Mouse (Mus musculus): ENCODE results near the gene Mapt. TPM values are rescaled to one million over a fixed set of nuclear protein-coding genes. Genes with fewer than 3 reads are reported as not detected.
"Not testable (repeated sequence)": the region's sequence is repeated elsewhere in the genome, so short reads cannot be mapped to it uniquely, and the experiment has no call there.

Mapt gene
- total RNA-seq (2021): 100 to 1,000 TPM; 128 to 208 TPM
- long read RNA-seq, experiment 1, full-length matches to known transcripts: 3 of 33 reads
- long read RNA-seq, experiment 1, partial matches to known transcripts: 5 of 33 reads
- long read RNA-seq, experiment 1, other reads (novel, unspliced or antisense): 25 of 33 reads
- long read RNA-seq, experiment 2, full-length matches to known transcripts: 49 of 149 reads
- long read RNA-seq, experiment 2, partial matches to known transcripts: 27 of 149 reads
- long read RNA-seq, experiment 2, other reads (novel, unspliced or antisense): 73 of 149 reads

DNA sequence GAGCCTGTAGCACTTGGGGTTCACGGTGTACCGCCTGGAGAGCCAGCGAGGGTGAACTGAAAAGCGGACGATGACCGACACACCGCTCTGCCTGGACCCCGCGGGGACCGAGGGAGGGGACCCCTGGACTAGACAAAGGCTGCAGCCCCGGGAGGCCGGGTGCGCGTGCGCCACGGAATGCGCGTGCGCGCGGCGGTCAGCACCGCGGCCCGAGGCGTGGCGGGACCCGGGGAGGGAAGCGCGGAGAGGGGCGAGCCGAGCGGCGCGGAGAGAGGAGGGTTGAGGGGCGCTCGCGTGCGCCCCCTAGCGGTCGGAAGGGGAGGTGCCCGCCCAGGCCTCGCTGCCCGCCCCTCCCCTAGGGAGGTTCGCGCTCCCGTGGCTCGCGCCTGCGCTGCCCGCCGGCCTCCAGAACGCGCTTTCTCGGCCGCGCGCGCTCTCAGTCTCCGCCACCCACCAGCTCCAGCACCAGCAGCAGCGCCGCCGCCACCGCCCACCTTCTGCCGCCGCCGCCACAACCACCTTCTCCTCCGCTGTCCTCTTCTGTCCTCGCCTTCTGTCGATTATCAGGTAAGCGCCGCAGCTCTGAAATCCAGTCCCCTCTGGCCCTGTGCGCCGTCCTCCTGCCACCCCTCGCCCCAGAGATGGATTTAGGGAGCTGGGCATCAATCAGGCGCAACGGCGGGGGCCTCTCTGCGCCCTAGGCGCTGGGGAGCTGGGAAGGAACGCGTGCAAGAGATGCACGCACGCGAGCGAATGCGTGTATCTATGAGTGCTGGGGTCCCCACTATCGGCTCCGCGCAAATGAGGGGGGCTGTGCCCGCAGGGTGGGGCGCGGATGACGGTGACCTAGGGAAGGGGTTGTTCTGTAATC lies at the start of gene Mapt:
TSS of gene Mapt (plus strand) at position 350 of the 871 bp plus-strand sequence.
- DNase-seq (ENCODE audit: low spot score in 2 of 2): peak; percentile 91 to 94

GRCm38 (mm10) chr11:104182141-104182540 lies 49.0 kb upstream of the Mapt start:
- no peak for DNase-seq (ENCODE audit: low spot score in 2 of 2)

- no peak for DNase-seq (ENCODE audit: low spot score in 2 of 2)
Observed at GRCm38 (mm10) chr11:104186135-104186836, 44.9 kb upstream of the Mapt start, which contains the start of gene Sppl2c. Gene Sppl2c, plus strand, starts transcription at chr11:104186327.

- no peak for DNase-seq (ENCODE audit: low spot score in 2 of 2)
Observed at GRCm38 (mm10) chr11:104186837-104187150, 44.4 kb upstream of the Mapt start.

- DNase-seq (ENCODE audit: low spot score in 2 of 2): no peak
Observed at GRCm38 (mm10) chr11:104187766-104188165, 43.4 kb upstream of the Mapt start.

DNA sequence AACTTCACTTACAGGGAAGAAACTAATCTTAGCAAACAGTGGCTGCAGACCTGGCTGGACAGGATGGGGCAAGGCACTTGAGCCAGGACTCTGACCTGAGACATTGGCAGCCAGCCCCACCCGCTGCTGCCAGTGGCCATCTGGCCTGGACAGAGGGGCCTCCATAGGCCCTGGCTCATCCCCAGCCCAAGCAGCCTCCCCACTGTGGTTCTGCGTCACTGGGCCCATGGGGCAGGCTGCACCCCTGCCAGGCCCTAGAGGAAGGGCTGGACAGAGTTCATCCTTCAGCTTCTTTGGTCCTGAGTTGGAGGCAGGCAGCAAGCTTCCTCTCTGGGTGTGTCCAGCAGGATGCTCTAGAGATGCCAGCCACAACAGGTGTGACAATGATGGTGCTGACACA lies 41.2 kb upstream of the Mapt start:
- DNase-seq (ENCODE audit: low spot score in 2 of 2): no peak

DNA sequence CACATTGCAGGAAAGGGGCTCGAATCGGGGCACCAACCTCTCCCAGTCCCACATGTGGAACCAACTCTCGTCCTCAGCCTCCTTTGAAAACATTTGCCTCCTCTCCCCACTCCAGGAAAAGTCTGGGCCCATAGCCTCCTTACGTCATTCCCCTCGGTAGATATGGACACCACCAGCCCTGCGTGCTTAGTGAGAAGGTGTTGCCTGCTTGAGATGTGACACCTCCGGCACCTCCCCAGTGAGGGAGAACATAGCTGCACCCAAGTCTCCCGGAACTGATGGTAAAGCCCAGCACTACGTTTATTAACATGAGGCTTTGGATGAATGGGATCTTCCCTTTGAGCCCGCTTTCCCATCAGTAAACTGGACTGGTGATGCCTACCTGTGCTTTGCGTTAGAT lies 35.8 kb upstream of the Mapt start:
- no peak for DNase-seq (ENCODE audit: low spot score in 2 of 2)

GRCm38 (mm10) chr11:104195791-104196190 lies 35.4 kb upstream of the Mapt start:
- peak; percentile 75 to 81 for DNase-seq (ENCODE audit: low spot score in 2 of 2)

DNA sequence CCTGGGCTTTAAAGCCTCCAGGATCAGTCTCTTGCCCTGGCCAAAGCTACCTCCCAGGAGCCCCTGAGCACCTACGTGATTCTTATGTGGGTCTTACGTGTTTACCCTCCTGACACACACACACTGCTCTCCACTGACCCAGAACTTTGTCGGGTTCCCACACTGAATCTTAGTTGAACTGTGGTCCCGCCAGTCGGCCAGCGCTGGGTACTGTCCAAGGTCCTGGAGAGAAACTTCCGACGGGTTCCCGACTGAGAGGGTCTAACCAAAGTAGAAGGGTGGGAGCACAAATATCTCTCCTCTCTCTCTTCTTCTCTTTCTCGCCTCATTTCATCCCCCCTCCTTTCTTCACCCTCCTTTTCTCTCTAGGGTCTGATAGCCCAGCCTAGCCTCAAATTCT lies 33.3 kb upstream of the Mapt start:
- peak; percentile 16 to 27 for DNase-seq (ENCODE audit: low spot score in 2 of 2)

DNA sequence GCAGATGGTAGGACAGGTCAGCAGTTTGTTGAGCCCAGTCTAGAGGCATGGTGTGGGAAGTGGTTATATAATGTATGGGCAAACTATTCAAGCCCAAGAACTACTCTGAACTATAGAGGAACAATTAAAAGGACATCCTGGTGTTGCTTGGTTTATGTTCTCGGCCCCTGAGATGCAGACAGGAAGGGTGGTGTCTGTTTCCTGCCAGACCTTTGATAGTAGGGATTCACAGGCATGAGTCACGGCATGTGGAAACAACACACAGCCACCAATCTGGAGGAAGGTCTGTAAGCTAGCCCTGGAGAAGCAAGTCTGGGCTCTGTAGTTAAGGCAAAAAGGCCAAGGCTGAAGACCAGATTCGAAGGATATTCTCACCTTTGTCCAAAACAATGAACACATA lies 27.9 kb upstream of the Mapt start:
- DNase-seq (ENCODE audit: low spot score in 2 of 2): no peak

- DNase-seq (ENCODE audit: low spot score in 2 of 2): no peak
Observed at GRCm38 (mm10) chr11:104206573-104206972, 24.6 kb upstream of the Mapt start.

GRCm38 (mm10) chr11:104209041-104209440 lies 22.1 kb upstream of the Mapt start:
- no peak for DNase-seq (ENCODE audit: low spot score in 2 of 2)

DNA sequence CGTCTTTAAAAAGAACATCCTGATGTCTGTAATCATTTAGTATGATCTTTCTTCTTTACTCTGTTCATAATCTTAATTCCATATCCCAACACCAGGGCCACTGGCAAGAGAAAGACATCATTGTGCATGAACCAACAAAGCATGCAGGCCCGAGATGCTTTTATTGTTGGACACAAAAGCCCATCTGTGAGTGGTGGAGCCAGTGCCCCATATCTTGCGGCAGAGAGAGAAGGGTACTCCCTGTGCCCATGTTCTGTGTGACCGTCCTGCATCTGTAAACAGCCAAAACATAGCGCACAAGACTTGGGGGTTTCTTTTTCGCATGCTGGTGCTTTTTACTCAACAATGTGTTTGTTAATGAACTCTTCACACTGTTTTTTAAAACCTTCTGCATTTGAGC lies 19.9 kb upstream of the Mapt start:
- no peak for DNase-seq (ENCODE audit: low spot score in 2 of 2)

- not testable (repeated sequence) for DNase-seq (ENCODE audit: low spot score in 2 of 2)
Observed at GRCm38 (mm10) chr11:104214128-104214527, 17.1 kb upstream of the Mapt start.

DNA sequence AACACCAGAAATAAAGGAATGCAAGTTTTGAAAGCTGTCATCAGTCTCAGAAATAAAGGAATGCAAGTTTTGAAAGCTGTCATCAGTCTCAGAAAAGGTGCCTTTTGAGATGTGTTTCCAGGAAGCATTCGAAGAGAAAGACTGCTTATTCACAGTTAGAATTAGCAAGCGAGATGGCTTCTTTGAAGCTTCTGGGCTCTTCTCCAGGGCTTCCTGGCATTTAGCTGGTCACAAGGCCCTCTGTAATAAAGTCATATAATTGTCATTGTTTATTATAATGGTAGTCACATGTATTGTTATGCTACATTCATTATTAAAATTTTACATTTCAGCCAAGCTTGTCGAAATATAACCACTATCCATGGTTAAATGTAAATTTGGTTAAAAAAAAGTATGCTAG lies 13.1 kb upstream of the Mapt start:
- no peak for DNase-seq (ENCODE audit: low spot score in 2 of 2)

DNA sequence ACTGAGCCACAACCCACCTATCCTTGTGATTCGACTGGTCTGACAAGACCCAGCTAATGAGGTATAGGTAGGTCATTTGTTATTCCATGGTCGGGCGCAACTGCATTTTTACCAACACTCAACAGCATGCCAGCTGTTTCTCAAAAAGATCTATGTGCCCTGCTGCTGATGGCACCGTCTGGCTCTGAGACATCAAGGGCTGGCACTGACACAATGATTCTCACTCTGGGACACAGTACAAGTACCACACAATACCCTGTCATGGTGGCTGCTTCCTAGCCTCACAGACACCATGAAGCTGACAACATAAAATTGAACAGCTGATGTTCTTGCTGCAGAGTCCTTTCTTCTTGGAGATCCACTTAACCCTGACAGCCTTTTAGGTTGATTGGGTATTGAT lies 10.9 kb upstream of the Mapt start:
- DNase-seq (ENCODE audit: low spot score in 2 of 2): no peak

GRCm38 (mm10) chr11:104221751-104222150 lies 9.4 kb upstream of the Mapt start:
- no peak for DNase-seq (ENCODE audit: low spot score in 2 of 2)

- DNase-seq (ENCODE audit: low spot score in 2 of 2): no peak
Observed at GRCm38 (mm10) chr11:104223301-104223700, 7.9 kb upstream of the Mapt start.

DNA sequence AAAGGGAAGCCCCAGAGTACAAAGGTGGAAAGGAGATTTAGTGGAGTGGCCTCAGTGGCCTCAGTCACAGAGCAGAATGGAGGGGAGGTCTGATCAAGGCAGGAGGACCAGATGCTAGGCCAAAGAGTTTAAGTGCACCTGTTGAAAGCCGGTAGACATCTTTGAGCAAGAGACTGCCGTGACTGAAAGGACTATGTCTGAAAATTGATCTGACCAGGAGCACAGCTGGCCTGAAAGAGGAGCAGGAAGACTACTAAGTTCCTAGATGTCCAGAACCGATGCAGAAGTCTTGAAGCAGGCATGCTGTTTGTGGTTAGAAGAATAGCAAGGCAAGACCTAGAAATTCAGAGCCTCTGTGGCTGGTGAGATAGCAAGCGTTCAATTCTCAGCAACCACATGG lies 1.8 kb upstream of the Mapt start:
- no peak for DNase-seq (ENCODE audit: low spot score in 2 of 2)

DNA sequence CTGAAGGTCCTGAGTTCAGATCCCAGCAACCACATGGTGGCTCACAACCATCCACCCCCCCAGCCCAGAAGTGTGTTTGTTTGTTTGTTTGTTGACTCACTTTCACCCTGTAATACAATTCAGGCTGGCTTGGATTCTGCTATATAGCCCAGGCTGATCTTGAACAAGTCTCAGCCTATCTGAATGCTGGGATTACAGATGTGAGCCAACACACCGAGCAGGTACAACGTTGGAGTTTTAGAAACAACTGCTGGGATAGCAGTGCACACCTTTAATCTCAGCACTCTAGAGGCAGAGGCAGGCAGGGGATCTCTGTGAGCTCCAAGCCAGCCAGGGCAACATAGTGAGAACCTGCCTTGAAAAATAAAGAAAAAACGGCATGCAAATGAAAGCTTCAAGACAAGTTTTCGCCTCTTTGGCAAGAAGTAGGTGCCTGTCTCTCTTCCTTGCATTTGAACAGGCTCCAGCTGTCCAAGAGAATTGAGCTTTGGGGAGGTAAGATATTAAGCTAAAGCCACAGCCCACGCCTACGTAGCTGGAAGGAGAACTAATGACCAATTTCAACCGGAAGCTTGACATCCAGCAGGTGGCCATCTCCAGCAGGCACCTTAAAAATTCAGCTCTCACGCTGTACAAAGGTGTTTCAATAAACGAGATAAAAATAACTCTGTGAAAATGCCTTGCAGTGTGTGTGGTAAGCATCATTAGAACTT lies 968 bp upstream of the Mapt start:
- no peak for DNase-seq (ENCODE audit: low spot score in 2 of 2)

All from adrenal gland, adult 18-20 months (tissue).